ENCODE assay signal across 12 mouse cellular contexts in the genomic region with DNA sequence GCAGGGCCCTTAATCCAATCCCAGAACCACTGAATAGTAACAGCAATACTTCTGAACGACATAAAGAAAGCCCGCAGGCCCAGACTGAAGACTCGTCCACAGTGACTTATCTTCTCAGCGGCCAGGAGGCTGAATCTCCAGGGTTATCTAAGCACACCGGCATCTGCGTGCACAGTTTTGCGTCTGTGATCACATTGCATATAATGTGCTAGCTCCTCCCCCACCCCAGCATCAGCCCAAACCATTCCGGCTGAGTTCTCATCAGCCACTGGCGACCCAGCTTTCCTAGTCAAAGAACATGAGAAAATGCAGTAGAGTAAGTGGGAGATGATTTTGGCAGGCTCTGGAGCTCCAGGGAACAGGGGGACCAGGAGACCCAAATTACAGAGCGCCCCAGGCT. TPM values are rescaled to one million over a fixed set of nuclear protein-coding genes. Genes with fewer than 3 reads are reported as not detected.
DNase-seq lines count a peak whose midpoint lies in the region; ATAC-seq lines count a peak whose summit lies in the region.
"Had no signal": no experiment of that assay in that cellular context is flagged by ENCODE, and none has a peak within 500 bp of the region (broad histone marks: within the 10 kb centered on the region; RNA-seq: fewer than 3 reads in every experiment).

No protein-coding gene starts in this region.

- H3K4me1 ChIP-seq in kidney, embryonic 14.5 days (ENCODE audit: control insufficient read depth, insufficient read depth, low read length), result peaks cover 77% of the 10 kb centered on the region

- H3K36me3 ChIP-seq in kidney, embryonic 14.5 days (ENCODE audit: control insufficient read depth, insufficient read depth, low read length), result no peaks in the 10 kb centered on the region
- peaks cover 29% of the 10 kb centered on the region; the same call in 1 of the 2 replicates for H3K36me3 ChIP-seq in macrophage (ENCODE audit: inconsistent target)

- H3K9ac ChIP-seq in kidney, embryonic 14.5 days (ENCODE audit: low read depth, low read length), result no peak overlapping the region

- H3K4me3 ChIP-seq in kidney, embryonic 14.5 days (ENCODE audit: low read length), result no peak overlapping the region
- no peak overlapping the region for H3K4me3 ChIP-seq in macrophage (ENCODE audit: inconsistent target)

- 52% methylated on average over 10 of the region's 10 CpGs for WGBS in kidney, embryonic 14.5 days
- 92% methylated on average over 10 of the region's 10 CpGs for WGBS in macrophage (ENCODE audit: missing documents)

- no peak overlapping the region for H3K4me2 ChIP-seq in kidney, embryonic 14.5 days (replicated peaks; ENCODE audit: low read depth, low read length)
- H3K4me2 ChIP-seq: heart, embryonic 11.5 days had no signal

- peaks cover 84% of the 10 kb centered on the region for H3K79me2 ChIP-seq in macrophage (ENCODE audit: inconsistent target)

- DNase-seq in kidney, postnatal 10 days, result no peak
- DNase-seq in retina, postnatal 1 day, result peak; percentile 44
- DNase-seq in retina, embryonic 14.5 days (ENCODE audit: low spot score), result no peak
- DNase-seq in right cerebral cortex, adult 18-20 months, result no peak
- no peak for DNase-seq in ovary, postnatal 36 days (ENCODE audit: low spot score)
- DNase-seq: cerebellum, adult 8-10 months; heart, postnatal 4 days; kidney, adult 2 months had no signal

- H3K9me3 ChIP-seq in kidney, embryonic 14.5 days (ENCODE audit: control insufficient read depth, low read length), result no peaks in the 10 kb centered on the region

- ATAC-seq in kidney, embryonic 14.5 days (ENCODE audit: low FRiP score, low TSS enrichment), result no peak
- ATAC-seq: lung, postnatal 0 days had no signal

- H3K27ac ChIP-seq in kidney, embryonic 14.5 days (ENCODE audit: low read depth, low read length), result 0 out of 2 replicates have a peak overlapping the region, but pooled peaks have one; percentile 8
- H3K27ac ChIP-seq in macrophage, result peak overlapping the region; percentile 98; the same call in 1 of the 2 replicates

- H3K27me3 ChIP-seq in kidney, embryonic 14.5 days (ENCODE audit: control insufficient read depth, insufficient read depth, low read length), result no peaks in the 10 kb centered on the region

RNA-seq across cellular contexts. Expression of a gene that starts 11.3 kb away (rescaled TPM):
- 239 and 329 TPM in 2 replicates for polyA plus RNA-seq in kidney, embryonic 14.5 days (2014; fragmentation: Nextera tagmentation; extraction: Ambion mirVana)
- total RNA-seq in macrophage (2018; cell fraction: chromatin; rRNA removed), result 100 to 1,000 TPM in 1 of 26 experiments, 10 to 100 TPM in 24, 1 to 10 TPM in 1; 9.6 to 147 (median 49.2) TPM
- 100 to 1,000 TPM; 588 to 806 (median 705) TPM for total RNA-seq in macrophage (2018; cell fraction: cytosol; rRNA removed)
- 100 to 1,000 TPM in 24 of 26 experiments, 10 to 100 TPM in 2; 50.1 to 383 (median 147) TPM for total RNA-seq in macrophage (2018; cell fraction: nucleus; rRNA removed)
- 407 to 941 TPM (median 598 TPM) in 3 replicates for polyA plus RNA-seq in macrophage (2018)

RNA-seq across cellular contexts. Expression of a gene that starts 33.1 kb away (rescaled TPM):
- 13.3 and 13.8 TPM in 2 replicates for polyA plus RNA-seq in kidney, embryonic 14.5 days (2014; fragmentation: Nextera tagmentation; extraction: Ambion mirVana)
- 10 to 100 TPM in 7 of 26 experiments, 1 to 10 TPM in 18, under 1 TPM in 1; 0.70 to 12.8 (median 6.1) TPM for total RNA-seq in macrophage (2018; cell fraction: chromatin; rRNA removed)
- 1 to 10 TPM; 1.8 to 9.2 (median 6.8) TPM for total RNA-seq in macrophage (2018; cell fraction: cytosol; rRNA removed)
- 1 to 10 TPM in 25 of 26 experiments, under 1 TPM in 1; 0.93 to 9.8 (median 5.3) TPM for total RNA-seq in macrophage (2018; cell fraction: nucleus; rRNA removed)
- polyA plus RNA-seq in macrophage (2018), result 2.8 to 6.7 TPM (median 5.1 TPM) in 3 replicates

RNA-seq across cellular contexts. Expression of a gene that starts 50.8 kb away (rescaled TPM):
- 6.4 and 13.0 TPM in 2 replicates for polyA plus RNA-seq in kidney, embryonic 14.5 days (2014; fragmentation: Nextera tagmentation; extraction: Ambion mirVana)
- 10 to 100 TPM in 13 of 26 experiments, 1 to 10 TPM in 13; 3.9 to 19.4 (median 10.4) TPM for total RNA-seq in macrophage (2018; cell fraction: chromatin; rRNA removed)
- 10 to 100 TPM in 17 of 26 experiments, 1 to 10 TPM in 9; 4.5 to 18.2 (median 11.5) TPM for total RNA-seq in macrophage (2018; cell fraction: cytosol; rRNA removed)
- 10 to 100 TPM in 14 of 26 experiments, 1 to 10 TPM in 12; 2.6 to 19.0 (median 10.9) TPM for total RNA-seq in macrophage (2018; cell fraction: nucleus; rRNA removed)
- polyA plus RNA-seq in macrophage (2018), result 9.6 to 10.4 TPM (median 10.1 TPM) in 3 replicates
